Mouse (Mus musculus) stomach, postnatal 0 days (tissue): ENCODE data around the gene Fgfr2. TPM values are rescaled to one million over a fixed set of nuclear protein-coding genes. Genes with fewer than 3 reads are reported as not detected.

Experiments
- ATAC-seq: fragments of 200-750 bp; cut with Nextera tagmentation; 2 replicates; pipeline ENCODE4 v1.8.0; 2017; ENCODE audit not compliant: low FRiP score, low TSS enrichment
- DNase-seq: peaks from one replicate; pipeline ENCODE4 v3.0.0-alpha.2; 2016; ENCODE audit warnings: low spot score
- H3K27ac ChIP-seq: fragments of 300-500 bp; sonication (generic); replicated peaks from 2 replicates; pipeline ENCODE4 v1.5.1; 2014; ENCODE audit warnings: mild to moderate bottlenecking, control low read depth
- H3K27me3 ChIP-seq: fragments of 300-500 bp; sonication (generic); 2 replicates; pipeline ENCODE4 v1.6.1; 2014; ENCODE audit warnings: low read length; ENCODE audit not compliant: control insufficient read depth, insufficient read depth
- H3K36me3 ChIP-seq: fragments of 300-500 bp; sonication (generic); 2 replicates; pipeline ENCODE4 v1.6.1; 2014; ENCODE audit warnings: low read length, mixed read lengths; ENCODE audit not compliant: control insufficient read depth, insufficient read depth
- H3K4me1 ChIP-seq: fragments of 300-500 bp; sonication (generic); replicated peaks from 2 replicates; pipeline ENCODE4 v1.6.1; 2014; ENCODE audit warnings: antibody characterized with exemption; ENCODE audit not compliant: control insufficient read depth, insufficient read depth
- H3K4me2 ChIP-seq: fragments of 300-500 bp; sonication (generic); replicated peaks from 2 replicates; pipeline ENCODE4 v1.6.1; 2014; ENCODE audit warnings: low read depth, mild to moderate bottlenecking, control low read depth, moderate library complexity
- H3K4me3 ChIP-seq: fragments of 300-500 bp; sonication (generic); 2 replicates; pipeline ENCODE4 v1.5.1; 2014; ENCODE audit warnings: low read depth, low read length, control low read depth
- H3K9ac ChIP-seq: fragments of 300-500 bp; sonication (generic); 2 replicates; pipeline ENCODE4 v1.6.1; 2014; ENCODE audit warnings: mild to moderate bottlenecking, low read length, control low read depth, mixed read lengths
- H3K9me3 ChIP-seq: fragments of 300-500 bp; sonication (generic); 2 replicates; pipeline ENCODE4 v1.6.1; 2016; ENCODE audit warnings: low read length; ENCODE audit not compliant: control insufficient read depth
- CTCF ChIP-seq: IDR thresholded peaks from 2 replicates; pipeline ENCODE4 v1.5.1; 2016; ENCODE audit warnings: antibody characterized with exemption, low read depth, mild to moderate bottlenecking, moderate library complexity
- EP300 ChIP-seq: optimal IDR thresholded peaks from 2 replicates; pipeline ENCODE3; 2016; ENCODE audit warnings: antibody characterized with exemption
- WGBS: fragments of 180-500 bp; shearing (Covaris S2); extraction: QIAGEN DNeasy Blood & Tissue Kit; methylation state at CpG from one replicate; pipeline ENCODE4 v1.1.7; 2014; 5-methylcytosine and 5-hydroxymethylcytosine counted together
- polyA plus RNA-seq: library from polyadenylated mRNA; unstranded; fragments of >200 nt; fragmentation: Nextera tagmentation; extraction: Ambion mirVana; gene quantifications from 2 replicates; pipeline ENCODE4 v1.2.1, GENCODE M21; 2015

Fgfr2 gene
- polyA plus RNA-seq, 1 experiment from 2014 or later: 60.8 TPM

GRCm38 (mm10) chr7:133059150-133059509 lies 64.0 kb downstream of the Fgfr2 start:
- ATAC-seq (no peak), DNase-seq (no peak)
- Histone ChIP-seq H3K4me2 (no peak overlapping the region), H3K27me3 (no peaks in the 10 kb centered on the region), H3K4me3 (no peak overlapping the region), H3K9ac (no peak overlapping the region), H3K4me1 (peaks cover 3% of the 10 kb centered on the region; the same call in 1 of the 2 replicates), H3K36me3 (0 out of 2 replicates have a peak, but pooled peaks cover 3% of the 10 kb centered on the region), H3K9me3 (no peaks in the 10 kb centered on the region), H3K27ac (peak overlapping the region; percentile 13; the same call in 1 of the 2 replicates)
- no peak for TF ChIP-seq EP300
- no peak for TF ChIP-seq CTCF
- WGBS: 49% methylated on average over 6 of the region's 6 CpGs

- H3K4me3 ChIP-seq: no peak overlapping the region
- H3K9ac ChIP-seq: no peak overlapping the region
- no peaks in the 10 kb centered on the region for H3K27me3 ChIP-seq
- DNase-seq (no peak), ATAC-seq (no peak)
- H3K9me3 ChIP-seq: no peaks in the 10 kb centered on the region
- H3K36me3 ChIP-seq: 0 out of 2 replicates have a peak, but pooled peaks cover 4% of the 10 kb centered on the region
- 88% methylated on average over 12 of the region's 12 CpGs for WGBS
- peak overlapping the region; percentile 13; the same call in 1 of the 2 replicates for H3K27ac ChIP-seq
- TF ChIP-seq CTCF: no peak
- TF ChIP-seq EP300: no peak
- H3K4me1 ChIP-seq: peaks cover 3% of the 10 kb centered on the region; the same call in 1 of the 2 replicates
- no peak overlapping the region for H3K4me2 ChIP-seq
These were observed 64.5 kb downstream of the Fgfr2 start for GRCm38 (mm10) chr7:133058496-133059149.

- TF ChIP-seq CTCF (no peak), EP300 (no peak)
- Histone ChIP-seq H3K4me1 (peaks cover 6% of the 10 kb centered on the region; the same call in 1 of the 2 replicates), H3K36me3 (peaks cover 5% of the 10 kb centered on the region; the same call in 1 of the 2 replicates), H3K4me3 (no peak overlapping the region), H3K9me3 (no peaks in the 10 kb centered on the region), H3K9ac (no peak overlapping the region), H3K4me2 (no peak overlapping the region), H3K27ac (no peak overlapping the region), H3K27me3 (no peaks in the 10 kb centered on the region)
- no peak for ATAC-seq
- 92% methylated on average over 8 of the region's 8 CpGs for WGBS
- no peak for DNase-seq
These were observed 66.2 kb downstream of the Fgfr2 start for GRCm38 (mm10) chr7:133056924-133057323.

DNA sequence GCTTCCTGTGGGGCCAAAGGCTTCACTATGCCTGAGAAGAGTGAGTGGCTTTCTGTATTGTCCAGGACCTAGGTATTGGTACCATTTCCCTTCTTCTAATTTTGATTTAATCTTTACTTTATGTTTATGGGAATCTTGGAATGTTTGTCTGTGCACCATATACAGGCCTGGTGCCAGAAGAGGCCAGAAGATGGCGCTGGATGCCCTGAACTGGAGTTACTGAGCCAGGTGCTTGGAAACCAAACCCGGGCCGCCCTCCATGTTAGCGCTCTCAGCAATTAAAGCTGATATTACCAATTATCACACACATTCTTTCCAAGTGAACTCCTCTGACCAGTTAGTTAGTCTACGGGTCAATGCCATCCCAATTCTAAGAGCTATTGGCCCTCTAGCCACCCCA lies 68.7 kb downstream of the Fgfr2 start:
- peaks cover 9% of the 10 kb centered on the region for H3K4me1 ChIP-seq
- ATAC-seq: no peak
- H3K4me2 ChIP-seq: no peak overlapping the region
- DNase-seq: no peak
- peak overlapping the region; percentile 86; the same call in 1 of the 2 replicates for H3K27ac ChIP-seq
- peak; percentile 45 for TF ChIP-seq CTCF
- TF ChIP-seq EP300: no peak
- no peak overlapping the region for H3K4me3 ChIP-seq
- H3K27me3 ChIP-seq: no peaks in the 10 kb centered on the region
- WGBS: 94% methylated on average over 5 of the region's 5 CpGs
- no peaks in the 10 kb centered on the region for H3K9me3 ChIP-seq
- peaks cover 5% of the 10 kb centered on the region; the same call in 1 of the 2 replicates for H3K36me3 ChIP-seq
- H3K9ac ChIP-seq: no peak overlapping the region

DNA sequence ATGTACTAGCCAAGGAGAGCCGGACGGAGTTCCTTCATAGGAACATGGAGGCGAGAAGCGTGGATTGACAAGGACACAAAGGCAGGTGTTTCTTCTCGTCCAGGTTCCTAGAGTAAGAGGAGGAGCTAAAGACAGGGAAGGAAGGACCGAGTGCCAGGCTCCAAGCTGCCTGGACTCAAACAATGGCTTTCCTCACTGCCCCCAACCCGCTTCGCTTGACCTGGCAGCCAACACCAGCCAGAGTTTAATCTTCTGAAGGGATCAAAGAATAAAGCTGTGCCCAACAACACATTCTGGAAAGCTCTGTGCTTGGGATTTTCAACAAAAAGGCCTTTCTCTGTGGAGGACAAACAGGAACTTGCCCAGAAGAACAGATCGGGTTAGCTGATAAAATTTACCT lies 69.4 kb downstream of the Fgfr2 start:
- DNase-seq (no peak), ATAC-seq (no peak)
- peaks cover 5% of the 10 kb centered on the region; the same call in 1 of the 2 replicates for H3K36me3 ChIP-seq
- no peak overlapping the region for H3K4me3 ChIP-seq
- 67% methylated on average over 9 of the region's 9 CpGs for WGBS
- H3K27ac ChIP-seq: peak overlapping the region; percentile 86
- no peak overlapping the region for H3K9ac ChIP-seq
- no peak for TF ChIP-seq EP300
- TF ChIP-seq CTCF: no peak
- H3K27me3 ChIP-seq: no peaks in the 10 kb centered on the region
- H3K4me1 ChIP-seq: peaks cover 6% of the 10 kb centered on the region; the same call in 1 of the 2 replicates
- no peaks in the 10 kb centered on the region for H3K9me3 ChIP-seq
- H3K4me2 ChIP-seq: no peak overlapping the region

GRCm38 (mm10) chr7:133052819-133053218 lies 70.3 kb downstream of the Fgfr2 start:
- no peak for TF ChIP-seq EP300
- no peak for TF ChIP-seq CTCF
- peaks cover 5% of the 10 kb centered on the region; the same call in 1 of the 2 replicates for H3K36me3 ChIP-seq
- ATAC-seq (peak; percentile 80), DNase-seq (no peak)
- no peaks in the 10 kb centered on the region for H3K9me3 ChIP-seq
- peaks cover 8% of the 10 kb centered on the region; the same call in 1 of the 2 replicates for H3K4me1 ChIP-seq
- no peak overlapping the region for H3K4me2 ChIP-seq
- peak overlapping the region; percentile 86 for H3K27ac ChIP-seq
- H3K4me3 ChIP-seq: no peak overlapping the region
- H3K9ac ChIP-seq: no peak overlapping the region
- H3K27me3 ChIP-seq: no peaks in the 10 kb centered on the region
- 47% methylated on average over 8 of the region's 8 CpGs for WGBS
